Mouse (Mus musculus) erythroblast, embryonic 14.5 days (primary cell): ENCODE measurements around the gene Thsd7b.

ENCODE experiments used
- GATA1 ChIP-seq: IDR thresholded peaks from 2 replicates; pipeline ENCODE4 v1.6.1; 2012; ENCODE audit warnings: low read length, inconsistent platforms, mixed read lengths
- TAL1 ChIP-seq: IDR thresholded peaks from 3 replicates; pipeline ENCODE4 v1.6.1; 2012; ENCODE audit warnings: low read length, inconsistent platforms, mixed read lengths

DNA sequence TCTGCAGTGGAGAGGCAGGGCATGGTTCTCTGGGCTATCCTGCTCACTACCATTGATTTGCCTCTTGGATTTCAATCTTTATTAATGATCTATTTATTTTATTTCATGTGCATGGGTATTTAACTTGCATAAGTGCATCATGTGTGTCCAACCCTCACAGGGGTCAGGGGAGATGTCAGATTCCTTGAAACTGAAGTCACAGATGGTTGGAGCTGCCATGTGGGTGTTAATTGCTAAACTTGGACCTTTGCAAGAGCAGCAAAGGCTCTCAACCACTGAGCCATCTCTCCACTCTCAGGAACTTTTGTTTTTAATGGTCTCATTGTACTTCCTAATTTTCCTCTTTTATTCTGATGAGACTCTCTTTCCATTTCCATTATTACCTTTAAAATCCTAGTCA lies 327.8 kb downstream of the Thsd7b start:
- TF ChIP-seq GATA1 (no peak), TAL1 (no peak)
